Mouse (Mus musculus) midbrain, embryonic 10.5 days (tissue): ENCODE data around the gene Akap6. TPM values are rescaled to one million over a fixed set of nuclear protein-coding genes. Genes with fewer than 3 reads are reported as not detected.

Experiments used
- DNase-seq: peaks from one replicate; pipeline ENCODE4 v3.0.0-alpha.2; 2017; ENCODE audit warnings: low spot score
- H3K27ac ChIP-seq: fragments of 300-500 bp; sonication (generic); replicated peaks from 2 replicates; pipeline ENCODE4 v1.5.1; 2016; ENCODE audit warnings: mild to moderate bottlenecking
- H3K27me3 ChIP-seq: fragments of 300-500 bp; sonication (generic); 2 replicates; pipeline ENCODE4 v1.6.1; 2016; ENCODE audit warnings: low read depth, mild to moderate bottlenecking; ENCODE audit not compliant: poor library complexity, severe bottlenecking
- H3K36me3 ChIP-seq: fragments of 300-500 bp; sonication (generic); 2 replicates; pipeline ENCODE4 v1.6.1; 2016; ENCODE audit warnings: mild to moderate bottlenecking, moderate library complexity
- H3K4me1 ChIP-seq: fragments of 300-500 bp; sonication (generic); 2 replicates; pipeline ENCODE4 v1.6.1; 2016
- H3K4me3 ChIP-seq: fragments of 300-500 bp; sonication (generic); 2 replicates; pipeline ENCODE4 v1.5.1; 2016; ENCODE audit warnings: mild to moderate bottlenecking, moderate library complexity
- H3K9me3 ChIP-seq: fragments of 300-500 bp; sonication (generic); replicated peaks from 2 replicates; pipeline ENCODE4 v1.6.1; 2016; ENCODE audit warnings: mild to moderate bottlenecking
- WGBS: fragments of 180-500 bp; shearing (Covaris S2); methylation state at CpG from one replicate; pipeline ENCODE4 v1.1.7; 2016; 5-methylcytosine and 5-hydroxymethylcytosine counted together
- polyA plus RNA-seq: library from polyadenylated mRNA; unstranded; fragments of >200 nt; fragmentation: Nextera tagmentation; extraction: Ambion mirVana; gene quantifications from 2 replicates; pipeline ENCODE4 v1.2.1, GENCODE M21; 2016

Gene Akap6
- polyA plus RNA-seq, 1 experiment from 2014 or later: 7.7 TPM

DNA sequence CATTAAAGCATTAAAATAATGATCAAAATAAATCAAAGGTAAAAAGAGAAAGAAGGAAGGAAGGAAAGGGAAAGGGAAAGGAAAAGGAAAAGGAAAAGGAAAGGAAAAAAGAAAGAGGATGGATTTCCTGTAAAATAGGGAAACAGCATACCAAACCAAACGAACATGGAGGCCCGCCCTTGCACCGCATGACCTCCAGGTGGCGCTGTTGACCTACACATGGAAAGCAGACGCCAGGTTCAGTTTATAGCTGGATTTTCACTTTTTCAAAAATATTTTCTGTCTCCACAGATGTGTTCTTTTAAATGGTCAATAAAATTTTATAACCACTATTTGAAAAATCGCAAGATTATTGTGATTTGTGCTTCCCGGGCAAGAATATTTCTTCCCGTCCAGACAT lies 211.6 kb downstream of the Akap6 start:
- no peaks in the 10 kb centered on the region; the same call in 1 of the 2 replicates for H3K4me1 ChIP-seq
- H3K27me3 ChIP-seq: no peaks in the 10 kb centered on the region
- 26% methylated on average over 8 of the region's 8 CpGs for WGBS
- H3K9me3 ChIP-seq: no peaks in the 10 kb centered on the region
- peak; percentile 65 for DNase-seq
- no peak overlapping the region for H3K4me3 ChIP-seq
- H3K36me3 ChIP-seq: no peaks in the 10 kb centered on the region
- H3K27ac ChIP-seq: no peak overlapping the region

DNA sequence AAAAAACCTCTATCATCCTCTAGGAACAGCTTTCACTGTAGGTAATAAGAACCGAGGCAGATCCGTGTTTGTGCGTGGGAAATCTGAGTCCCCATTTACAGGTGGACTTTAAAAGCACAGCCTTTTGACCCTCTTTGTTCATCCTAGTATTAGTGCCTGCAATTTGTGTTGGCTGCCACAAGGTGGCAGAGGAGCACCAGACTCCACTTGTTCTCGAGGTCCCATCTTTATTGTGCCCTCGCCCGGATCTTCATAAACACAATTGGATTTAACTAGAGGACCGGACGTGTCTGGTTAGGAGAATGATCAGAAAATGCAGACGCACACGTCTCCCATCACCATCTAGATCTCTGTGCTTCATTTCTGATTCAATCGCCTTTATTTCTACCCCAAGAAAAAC lies 219.8 kb downstream of the Akap6 start:
- Histone ChIP-seq H3K27ac (peak overlapping the region; percentile 78), H3K27me3 (no peaks in the 10 kb centered on the region), H3K4me1 (peaks cover 8% of the 10 kb centered on the region), H3K4me3 (no peak overlapping the region), H3K36me3 (no peaks in the 10 kb centered on the region), H3K9me3 (no peaks in the 10 kb centered on the region)
- 32% methylated on average over 11 of the region's 11 CpGs for WGBS
- peak; percentile 59 for DNase-seq

DNA sequence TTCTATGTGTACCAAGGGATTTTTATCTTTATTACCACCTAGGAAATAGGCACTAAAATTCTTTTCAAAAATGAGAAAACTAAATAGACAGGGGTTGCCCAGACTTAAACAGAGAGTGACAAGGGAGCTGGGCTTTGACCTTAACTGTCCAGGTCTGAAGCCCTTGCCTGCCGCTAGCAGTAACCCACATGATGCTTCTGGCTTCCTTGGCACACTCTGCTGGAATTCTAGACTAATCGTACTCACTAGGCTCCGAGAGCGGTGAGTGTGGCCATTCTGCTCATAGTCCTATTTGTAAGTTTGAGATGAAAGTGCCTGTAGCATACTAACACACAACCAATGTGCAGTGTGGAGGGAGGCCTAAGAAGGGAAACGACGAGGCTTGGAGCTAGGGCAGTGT lies 223.3 kb downstream of the Akap6 start:
- Histone ChIP-seq H3K4me3 (no peak overlapping the region), H3K4me1 (peaks cover 8% of the 10 kb centered on the region), H3K9me3 (no peaks in the 10 kb centered on the region), H3K27ac (no peak overlapping the region), H3K27me3 (no peaks in the 10 kb centered on the region), H3K36me3 (no peaks in the 10 kb centered on the region)
- DNase-seq: no peak
- 91% methylated on average over 6 of the region's 6 CpGs for WGBS

DNA sequence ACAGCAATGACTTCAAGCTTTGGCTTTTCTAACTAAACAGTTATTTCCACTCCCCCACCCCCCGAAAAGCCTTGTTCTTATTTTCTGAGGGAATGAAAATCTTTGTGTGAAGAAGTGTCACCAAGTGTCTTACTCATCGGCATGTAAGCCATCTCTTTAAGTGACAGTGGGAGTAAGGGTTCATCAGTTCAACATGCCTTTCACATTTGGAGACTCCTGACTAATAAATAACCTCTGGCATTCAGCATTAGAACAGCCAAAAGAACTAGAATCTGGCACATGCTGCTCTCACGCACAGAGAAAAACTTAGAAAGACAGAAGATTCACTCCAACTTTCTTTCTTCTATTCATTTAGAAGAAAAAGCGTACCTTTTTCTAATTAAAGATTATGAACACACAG lies 226.3 kb downstream of the Akap6 start:
- no peaks in the 10 kb centered on the region for H3K36me3 ChIP-seq
- 88% methylated on average over 4 of the region's 4 CpGs for WGBS
- no peaks in the 10 kb centered on the region for H3K27me3 ChIP-seq
- H3K27ac ChIP-seq: no peak overlapping the region
- no peaks in the 10 kb centered on the region for H3K4me1 ChIP-seq
- H3K4me3 ChIP-seq: no peak overlapping the region
- H3K9me3 ChIP-seq: no peaks in the 10 kb centered on the region
- DNase-seq: no peak

DNA sequence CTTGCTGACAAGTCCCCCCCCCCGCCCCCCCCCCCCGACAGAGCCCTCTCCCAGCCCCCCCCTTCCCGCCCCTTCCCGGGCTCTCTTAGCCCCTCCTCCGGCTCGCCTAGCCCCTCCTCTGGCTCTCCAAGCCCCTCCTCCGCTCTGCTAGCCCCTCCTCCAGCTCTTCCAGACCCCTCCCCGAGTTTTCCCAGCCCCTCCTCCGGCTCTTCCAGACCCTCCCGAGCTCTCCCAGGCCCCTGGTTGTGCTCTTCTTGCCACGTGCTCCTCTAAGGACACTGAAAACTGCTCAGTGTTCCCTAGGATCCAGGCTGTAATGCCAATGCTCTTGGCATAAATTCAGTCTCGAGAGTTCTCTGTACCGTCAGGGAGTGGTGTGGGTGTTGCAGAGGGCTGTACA lies 234.6 kb downstream of the Akap6 start:
- Histone ChIP-seq H3K27me3 (no peaks in the 10 kb centered on the region), H3K4me1 (no peaks in the 10 kb centered on the region), H3K4me3 (no peak overlapping the region), H3K27ac (0 out of 2 replicates have a peak overlapping the region, but pooled peaks have one; percentile 46), H3K9me3 (no peaks in the 10 kb centered on the region), H3K36me3 (no peaks in the 10 kb centered on the region; the same call in 1 of the 2 replicates)
- WGBS: 75% methylated on average over 7 of the region's 13 CpGs
- DNase-seq: no peak

DNA sequence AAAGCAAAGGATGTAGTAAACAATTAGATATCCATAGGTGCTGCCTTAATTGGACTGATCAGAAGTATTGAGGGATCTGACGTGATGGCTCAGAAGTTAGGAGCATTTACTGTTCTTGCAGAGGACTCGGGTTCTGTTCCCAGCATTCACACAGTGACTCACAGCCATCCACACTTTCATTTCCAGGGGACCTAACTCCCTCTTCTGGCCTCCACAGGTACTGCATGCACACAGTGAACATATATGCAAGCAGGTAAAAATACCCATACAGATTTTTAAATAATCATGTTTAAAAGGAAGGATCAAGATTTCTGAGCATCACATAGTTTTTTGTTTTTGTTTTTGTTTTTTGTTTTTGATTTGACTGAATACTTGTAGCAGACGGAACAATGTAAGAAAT lies 235.8 kb downstream of the Akap6 start:
- no peaks in the 10 kb centered on the region for H3K9me3 ChIP-seq
- WGBS: 91% methylated on average over 3 of the region's 3 CpGs
- no peaks in the 10 kb centered on the region for H3K4me1 ChIP-seq
- no peak for DNase-seq
- H3K27me3 ChIP-seq: no peaks in the 10 kb centered on the region
- no peaks in the 10 kb centered on the region; the same call in 1 of the 2 replicates for H3K36me3 ChIP-seq
- no peak overlapping the region for H3K4me3 ChIP-seq
- no peak overlapping the region for H3K27ac ChIP-seq

DNA sequence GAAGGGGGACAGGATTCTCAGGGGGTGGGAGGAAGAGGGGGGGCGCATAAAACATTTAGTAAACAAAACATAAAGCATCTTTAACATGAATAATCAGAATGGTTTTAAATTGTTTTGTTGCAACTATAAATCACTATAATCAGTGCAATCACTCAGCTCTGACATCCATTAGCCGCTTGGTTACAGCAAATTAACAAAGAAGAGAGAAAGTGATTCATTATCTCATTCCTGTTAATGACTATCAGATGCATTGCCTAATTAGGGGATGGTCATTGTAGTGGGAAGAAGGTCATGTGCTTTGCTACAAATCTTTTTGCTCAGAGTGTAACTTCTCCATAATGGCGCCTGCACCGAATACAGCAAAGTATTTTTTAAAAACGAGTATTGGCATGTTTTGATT lies 239.6 kb downstream of the Akap6 start:
- DNase-seq: no peak
- no peaks in the 10 kb centered on the region for H3K4me1 ChIP-seq
- WGBS: 90% methylated on average over 5 of the region's 5 CpGs
- no peaks in the 10 kb centered on the region for H3K9me3 ChIP-seq
- H3K36me3 ChIP-seq: no peaks in the 10 kb centered on the region; the same call in 1 of the 2 replicates
- H3K4me3 ChIP-seq: no peak overlapping the region
- no peak overlapping the region for H3K27ac ChIP-seq
- H3K27me3 ChIP-seq: no peaks in the 10 kb centered on the region

DNA sequence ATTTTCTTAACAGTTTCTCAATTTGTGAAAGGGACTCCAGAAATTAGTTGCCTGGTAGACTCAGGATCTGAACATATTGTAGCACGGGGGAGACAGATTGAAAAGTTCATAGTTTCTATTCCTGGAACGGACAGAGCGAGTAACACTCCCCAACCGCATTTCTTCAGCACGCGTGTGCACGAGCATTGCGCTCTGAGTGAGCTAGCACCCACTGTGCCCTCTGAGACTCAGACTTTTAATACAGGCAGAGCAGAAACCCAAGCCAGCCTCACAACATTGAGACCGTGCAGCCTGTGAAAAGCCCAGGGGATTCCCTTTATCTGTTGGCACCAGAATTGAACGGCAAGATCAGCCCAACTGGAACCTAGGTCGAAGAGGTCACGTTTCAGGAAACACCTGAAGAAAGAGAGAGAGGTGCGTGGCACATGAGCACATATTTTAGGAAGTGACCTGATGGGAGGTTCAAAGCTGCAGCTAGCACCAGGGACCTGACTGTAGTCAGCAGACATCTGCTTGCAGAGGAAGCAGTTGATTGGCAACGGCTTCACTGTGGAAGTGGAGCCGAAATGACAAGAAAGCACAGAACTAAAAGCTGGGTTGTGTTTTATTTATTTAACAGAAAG lies 240.3 kb downstream of the Akap6 start:
- DNase-seq: no peak
- 84% methylated on average over 15 of the region's 15 CpGs for WGBS
- H3K4me3 ChIP-seq: no peak overlapping the region

DNA sequence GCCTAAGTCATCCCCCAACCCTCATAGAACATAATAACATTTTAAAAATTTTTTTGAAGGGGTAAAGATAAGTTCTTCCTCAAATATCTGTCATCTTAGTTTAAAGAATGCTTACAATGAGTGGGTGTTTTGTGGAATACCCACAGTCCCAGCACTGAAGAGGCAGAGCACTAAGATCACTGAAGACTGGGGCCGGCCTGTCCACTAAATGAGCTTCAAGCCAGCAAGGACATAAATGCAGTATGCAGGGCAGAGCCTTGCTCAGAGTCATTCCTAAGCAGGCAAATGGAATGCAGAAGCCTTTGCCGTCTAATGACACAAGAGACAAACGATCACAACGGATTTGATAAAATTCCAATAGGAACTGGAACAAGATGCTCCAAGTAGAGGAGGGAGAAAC lies 242.8 kb downstream of the Akap6 start:
- DNase-seq: no peak
- H3K27ac ChIP-seq: no peak overlapping the region
- H3K9me3 ChIP-seq: no peaks in the 10 kb centered on the region
- WGBS: 93% methylated on average over 4 of the region's 4 CpGs
- no peaks in the 10 kb centered on the region for H3K27me3 ChIP-seq
- H3K36me3 ChIP-seq: no peaks in the 10 kb centered on the region
- no peaks in the 10 kb centered on the region for H3K4me1 ChIP-seq
- no peak overlapping the region for H3K4me3 ChIP-seq

More for the DNA sequence above, 240.3 kb downstream of the Akap6 start:
- Histone ChIP-seq H3K9me3 (no peaks in the 10 kb centered on the region), H3K36me3 (no peaks in the 10 kb centered on the region; the same call in 1 of the 2 replicates), H3K27me3 (no peaks in the 10 kb centered on the region), H3K27ac (no peak overlapping the region), H3K4me1 (no peaks in the 10 kb centered on the region)

DNA sequence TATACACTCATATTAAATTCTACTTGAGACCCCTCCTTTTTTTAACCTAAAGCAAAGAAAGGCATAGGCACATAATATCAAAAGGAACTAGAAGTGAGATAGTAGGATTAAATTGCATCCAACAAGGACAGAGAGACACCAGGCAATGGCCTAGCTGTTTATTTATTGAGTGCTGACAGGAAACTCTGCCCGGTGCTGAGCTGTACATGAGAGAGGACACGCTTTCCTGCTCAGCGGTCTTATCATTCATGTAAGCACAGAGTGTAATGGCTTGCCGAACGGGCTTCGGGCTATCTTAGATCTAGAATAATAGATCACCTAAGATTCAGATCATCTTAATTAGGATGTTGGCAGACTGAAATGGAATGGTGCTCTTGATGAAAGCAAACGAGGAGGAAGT lies 245.1 kb downstream of the Akap6 start:
- no peak for DNase-seq
- no peak overlapping the region for H3K4me3 ChIP-seq
- no peaks in the 10 kb centered on the region for H3K9me3 ChIP-seq
- H3K36me3 ChIP-seq: no peaks in the 10 kb centered on the region
- H3K4me1 ChIP-seq: no peaks in the 10 kb centered on the region
- no peaks in the 10 kb centered on the region for H3K27me3 ChIP-seq
- no peak overlapping the region for H3K27ac ChIP-seq
- WGBS: 87% methylated on average over 7 of the region's 7 CpGs

DNA sequence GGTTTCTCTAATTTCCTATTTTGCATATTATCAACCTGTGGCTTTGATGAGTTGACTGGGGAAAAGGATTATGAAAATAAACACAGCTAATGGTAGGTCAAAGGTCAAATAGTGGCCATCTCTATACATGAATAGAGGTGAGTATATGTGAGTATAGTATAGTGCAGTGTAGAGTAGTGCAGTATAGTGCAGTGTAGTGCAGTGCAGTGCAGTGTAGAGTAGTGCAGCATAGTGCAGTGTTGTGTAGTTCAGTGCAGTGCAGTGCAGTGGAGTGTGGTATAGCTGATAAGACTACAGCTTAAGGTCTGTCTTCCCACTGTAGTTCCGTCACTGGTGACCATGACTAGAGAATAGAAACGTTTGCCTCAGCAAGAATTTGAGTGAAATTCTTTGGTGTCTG lies 245.8 kb downstream of the Akap6 start:
- H3K4me1 ChIP-seq: no peaks in the 10 kb centered on the region
- no peaks in the 10 kb centered on the region for H3K27me3 ChIP-seq
- no peak overlapping the region for H3K4me3 ChIP-seq
- no peak for DNase-seq
- H3K9me3 ChIP-seq: no peaks in the 10 kb centered on the region
- no peak overlapping the region for H3K27ac ChIP-seq
- H3K36me3 ChIP-seq: no peaks in the 10 kb centered on the region
- WGBS: 84% methylated on average over 2 of the region's 2 CpGs

DNA sequence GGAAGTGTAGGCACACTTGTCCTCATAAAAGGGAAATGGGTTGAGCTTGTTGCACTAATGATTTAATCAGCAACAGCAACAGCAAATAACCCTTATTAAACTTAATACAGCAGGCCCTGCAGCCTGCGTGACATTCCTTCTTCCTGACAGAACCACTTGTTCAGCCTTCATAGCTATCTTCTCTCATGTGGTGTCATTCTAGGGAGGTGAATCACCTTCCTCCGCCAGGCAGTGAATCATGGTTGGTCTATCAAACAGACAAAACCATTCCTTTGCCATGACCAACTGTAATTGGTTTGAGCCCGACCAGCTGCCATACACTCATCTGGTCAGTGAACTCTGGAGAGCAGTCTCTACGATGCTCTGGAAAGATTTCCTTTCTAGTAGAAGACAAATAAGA lies 251.5 kb downstream of the Akap6 start:
- Histone ChIP-seq H3K9me3 (no peaks in the 10 kb centered on the region), H3K4me3 (no peak overlapping the region), H3K36me3 (no peaks in the 10 kb centered on the region), H3K27me3 (no peaks in the 10 kb centered on the region), H3K4me1 (no peaks in the 10 kb centered on the region), H3K27ac (no peak overlapping the region)
- 85% methylated on average over 4 of the region's 4 CpGs for WGBS
- no peak for DNase-seq

DNA sequence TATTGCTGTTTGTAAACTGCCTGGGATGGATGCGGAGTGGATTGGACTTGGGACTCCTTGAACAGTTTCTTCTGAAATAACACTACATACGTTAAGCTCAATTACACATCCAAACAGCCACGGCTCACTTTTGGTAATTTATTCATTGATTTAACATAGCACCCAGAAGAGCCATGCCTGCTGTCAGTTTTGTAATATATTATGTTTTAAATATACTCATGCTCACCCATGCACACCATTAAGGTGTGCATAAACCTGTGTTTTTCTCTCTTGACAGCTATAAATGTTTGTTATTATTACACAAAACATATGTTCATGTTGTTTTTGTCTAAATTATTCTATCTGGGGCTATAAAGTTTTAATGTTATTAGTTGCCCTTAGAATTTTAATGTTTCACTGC lies 258.4 kb downstream of the Akap6 start:
- H3K4me3 ChIP-seq: no peak overlapping the region
- 93% methylated on average over 3 of the region's 3 CpGs for WGBS
- peaks cover 5% of the 10 kb centered on the region; the same call in 1 of the 2 replicates for H3K4me1 ChIP-seq
- no peaks in the 10 kb centered on the region for H3K36me3 ChIP-seq
- no peaks in the 10 kb centered on the region for H3K9me3 ChIP-seq
- DNase-seq: no peak
- no peaks in the 10 kb centered on the region for H3K27me3 ChIP-seq
- no peak overlapping the region for H3K27ac ChIP-seq

DNA sequence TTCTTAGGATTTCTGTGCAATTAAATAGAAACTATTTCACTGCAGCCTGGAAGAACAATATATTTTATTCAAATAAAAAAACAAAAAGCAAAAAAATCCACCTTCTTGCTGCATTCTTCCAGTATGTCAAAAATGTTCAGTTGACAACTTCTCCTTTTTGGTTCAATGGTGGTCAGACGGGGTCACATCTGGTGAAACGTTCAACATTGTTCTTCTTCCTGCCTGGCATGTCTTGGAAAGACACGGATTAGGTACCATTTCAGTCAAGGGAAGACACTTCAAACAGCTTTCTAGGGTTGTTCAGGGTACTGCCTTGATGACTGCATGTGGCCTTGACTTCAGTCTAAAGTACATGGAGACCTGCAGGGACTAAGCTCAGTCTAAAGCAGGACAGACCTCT lies 258.8 kb downstream of the Akap6 start:
- H3K9me3 ChIP-seq: no peaks in the 10 kb centered on the region
- H3K27ac ChIP-seq: no peak overlapping the region
- peaks cover 5% of the 10 kb centered on the region; the same call in 1 of the 2 replicates for H3K4me1 ChIP-seq
- WGBS: 71% methylated on average over 3 of the region's 3 CpGs
- DNase-seq: no peak
- no peaks in the 10 kb centered on the region for H3K27me3 ChIP-seq
- H3K4me3 ChIP-seq: no peak overlapping the region
- H3K36me3 ChIP-seq: no peaks in the 10 kb centered on the region
